Mouse (Mus musculus) heart, embryonic 16.5 days (tissue): ENCODE results near the gene Capn3. TPM values are rescaled to one million over a fixed set of nuclear protein-coding genes. Genes with fewer than 3 reads are reported as not detected.
A peak's percentile ranks its signal among the peaks of the same experiment; 100 is the strongest.

ENCODE experiments used
- ATAC-seq: fragments of 200-750 bp; cut with Nextera tagmentation; replicated peaks from 2 replicates; pipeline ENCODE4 v1.8.0; 2017; ENCODE audit warnings: moderate number of reproducible peaks; ENCODE audit not compliant: insufficient read depth, low FRiP score; ENCODE audit errors: extremely low read depth
- H3K27ac ChIP-seq: fragments of 300-500 bp; sonication (generic); 2 replicates; pipeline ENCODE4 v1.5.1; 2014; ENCODE audit warnings: mild to moderate bottlenecking, low read length, control low read depth, moderate library complexity
- H3K27me3 ChIP-seq: fragments of 300-500 bp; sonication (generic); 2 replicates; pipeline ENCODE4 v1.6.1; 2014; ENCODE audit warnings: low read length, mixed read lengths; ENCODE audit not compliant: control insufficient read depth, insufficient read depth
- H3K36me3 ChIP-seq: fragments of 300-500 bp; sonication (generic); 2 replicates; pipeline ENCODE4 v1.6.1; 2014; ENCODE audit not compliant: control insufficient read depth, insufficient read depth
- H3K4me1 ChIP-seq: fragments of 300-500 bp; sonication (generic); 2 replicates; pipeline ENCODE4 v1.6.1; 2014; ENCODE audit warnings: low read length, mixed read lengths; ENCODE audit not compliant: control insufficient read depth, insufficient read depth
- H3K4me2 ChIP-seq: fragments of 300-500 bp; sonication (generic); 2 replicates; pipeline ENCODE4 v1.6.1; 2014; ENCODE audit warnings: low read depth, mild to moderate bottlenecking, control low read depth, low read length
- H3K4me3 ChIP-seq: fragments of 300-500 bp; sonication (generic); 2 replicates; pipeline ENCODE4 v1.5.1; 2014; ENCODE audit warnings: mild to moderate bottlenecking, control low read depth, low read length
- H3K9ac ChIP-seq: fragments of 300-500 bp; sonication (generic); 2 replicates; pipeline ENCODE4 v1.6.1; 2014; ENCODE audit warnings: low read length, control low read depth
- H3K9me3 ChIP-seq: fragments of 300-500 bp; sonication (generic); replicated peaks from 2 replicates; pipeline ENCODE4 v1.6.1; 2016; ENCODE audit warnings: low read length; ENCODE audit not compliant: control insufficient read depth
- WGBS: fragments of 180-500 bp; shearing (Covaris S2); extraction: QIAGEN DNeasy Blood & Tissue Kit; methylation state at CpG from one replicate; pipeline ENCODE4 v1.1.7; 2014; 5-methylcytosine and 5-hydroxymethylcytosine counted together
- polyA plus RNA-seq: library from polyadenylated mRNA; unstranded; fragments of >200 nt; fragmentation: Nextera tagmentation; extraction: Ambion mirVana; gene quantifications from 2 replicates; pipeline ENCODE4 v1.2.1, GENCODE M21; 2015

Gene Capn3
- polyA plus RNA-seq, 1 experiment from 2014 or later: 5.8 TPM

DNA sequence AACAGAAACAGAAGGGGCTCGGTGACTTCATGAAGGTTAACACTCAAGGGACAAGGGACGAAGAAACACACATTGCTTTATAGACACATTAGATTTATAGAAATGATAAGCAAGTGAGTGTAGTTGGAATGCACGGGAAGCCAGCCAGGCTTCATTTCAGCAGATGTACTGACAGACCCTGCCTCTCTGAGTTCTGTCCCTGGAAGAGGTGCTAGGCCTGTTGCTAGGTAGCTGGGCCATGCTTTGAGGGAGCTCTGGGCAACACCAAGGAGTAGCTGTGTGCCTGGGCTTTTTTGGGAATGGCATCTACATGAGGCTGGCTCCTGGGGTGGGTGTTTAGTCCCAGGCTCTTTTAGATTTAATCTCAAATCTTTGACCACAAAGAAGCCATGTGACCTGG lies 40.7 kb downstream of the Capn3 start:
- Histone ChIP-seq H3K4me1 (peaks cover 22% of the 10 kb centered on the region), H3K27ac (no peak overlapping the region), H3K4me2 (no peak overlapping the region), H3K36me3 (no peaks in the 10 kb centered on the region), H3K9ac (no peak overlapping the region), H3K9me3 (no peaks in the 10 kb centered on the region), H3K4me3 (no peak overlapping the region), H3K27me3 (no peaks in the 10 kb centered on the region)
- no peak for ATAC-seq
- 48% methylated on average over 3 of the region's 3 CpGs for WGBS

DNA sequence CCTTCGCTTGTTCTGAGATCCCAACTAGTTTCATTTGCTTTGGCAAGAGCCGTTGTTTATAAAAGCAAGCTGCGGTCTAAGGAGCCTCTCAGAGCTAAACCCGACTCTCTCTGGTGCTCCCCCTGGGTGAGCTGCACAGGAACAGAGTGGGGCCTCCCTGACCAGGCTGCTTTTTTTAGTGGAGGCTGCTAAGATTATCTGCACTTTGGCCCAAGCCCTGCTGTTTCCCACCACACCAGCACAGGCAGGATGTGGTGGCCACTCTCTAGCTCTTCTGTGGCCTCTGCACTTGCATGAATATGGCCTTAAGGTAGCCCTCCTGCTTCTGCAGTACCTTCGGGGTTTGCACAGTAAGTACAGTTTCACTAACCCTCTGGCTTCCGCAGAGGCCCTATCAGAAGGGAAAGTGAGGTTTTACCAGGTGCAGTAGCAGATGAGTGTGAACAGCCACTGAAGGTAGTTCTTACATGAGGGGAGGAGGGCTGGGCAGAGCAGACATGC lies 44.2 kb downstream of the Capn3 start:
- H3K36me3 ChIP-seq: peaks cover 7% of the 10 kb centered on the region; the same call in 1 of the 2 replicates
- ATAC-seq: peak; percentile 63
- peaks cover 33% of the 10 kb centered on the region for H3K4me1 ChIP-seq
- peak overlapping the region; percentile 44 for H3K4me2 ChIP-seq
- H3K9me3 ChIP-seq: no peaks in the 10 kb centered on the region
- H3K4me3 ChIP-seq: no peak overlapping the region
- WGBS: 28% methylated on average over 6 of the region's 6 CpGs
- peak overlapping the region; percentile 71 for H3K9ac ChIP-seq
- peak overlapping the region; percentile 82 for H3K27ac ChIP-seq
- no peaks in the 10 kb centered on the region for H3K27me3 ChIP-seq

DNA sequence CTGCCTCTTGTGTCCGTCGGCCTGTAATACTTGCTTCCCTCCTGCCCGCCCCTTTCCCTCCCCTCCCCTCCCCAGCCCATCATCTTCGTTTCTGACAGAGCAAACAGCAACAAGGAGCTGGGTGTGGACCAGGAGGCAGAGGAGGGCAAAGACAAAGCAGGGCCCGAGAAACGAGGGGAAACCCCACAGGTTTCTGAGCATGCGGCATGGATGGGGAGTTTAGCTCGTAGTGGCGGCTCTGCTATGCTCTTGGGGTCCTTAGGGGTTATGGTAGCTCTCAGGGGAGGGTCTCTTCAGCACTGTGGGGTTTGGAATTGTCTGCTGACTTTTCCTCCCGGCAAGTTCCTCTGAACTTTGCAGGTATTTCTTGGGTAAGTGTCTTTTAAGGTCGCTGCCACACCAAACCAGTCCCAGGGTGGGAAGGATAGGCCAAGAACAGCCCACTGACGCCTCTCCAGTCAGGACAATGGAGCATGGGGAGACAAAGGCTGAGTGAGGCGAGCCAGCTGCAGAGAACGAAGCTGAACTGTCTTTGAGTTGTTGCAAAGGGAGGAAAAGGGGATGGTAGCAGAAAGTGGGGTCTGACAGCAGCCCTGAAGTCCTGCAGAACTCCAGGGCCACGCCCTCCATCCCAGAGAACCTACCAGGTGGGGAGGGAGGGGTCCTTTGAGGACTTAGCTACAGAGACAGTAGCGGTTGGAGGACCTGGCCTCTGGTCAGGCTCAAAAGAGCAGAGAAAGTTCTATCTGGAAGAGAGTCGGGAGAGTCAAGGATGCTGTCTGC lies 45.5 kb downstream of the Capn3 start:
- Histone ChIP-seq H3K4me1 (peaks cover 33% of the 10 kb centered on the region), H3K4me3 (no peak overlapping the region), H3K27ac (peak overlapping the region; percentile 82), H3K9me3 (peaks cover 5% of the 10 kb centered on the region; the same call in 1 of the 2 replicates), H3K4me2 (no peak overlapping the region; the same call in 1 of the 2 replicates), H3K9ac (peak overlapping the region; percentile 55), H3K27me3 (no peaks in the 10 kb centered on the region), H3K36me3 (peaks cover 19% of the 10 kb centered on the region)
- WGBS: 45% methylated on average over 17 of the region's 17 CpGs
- no peak for ATAC-seq

DNA sequence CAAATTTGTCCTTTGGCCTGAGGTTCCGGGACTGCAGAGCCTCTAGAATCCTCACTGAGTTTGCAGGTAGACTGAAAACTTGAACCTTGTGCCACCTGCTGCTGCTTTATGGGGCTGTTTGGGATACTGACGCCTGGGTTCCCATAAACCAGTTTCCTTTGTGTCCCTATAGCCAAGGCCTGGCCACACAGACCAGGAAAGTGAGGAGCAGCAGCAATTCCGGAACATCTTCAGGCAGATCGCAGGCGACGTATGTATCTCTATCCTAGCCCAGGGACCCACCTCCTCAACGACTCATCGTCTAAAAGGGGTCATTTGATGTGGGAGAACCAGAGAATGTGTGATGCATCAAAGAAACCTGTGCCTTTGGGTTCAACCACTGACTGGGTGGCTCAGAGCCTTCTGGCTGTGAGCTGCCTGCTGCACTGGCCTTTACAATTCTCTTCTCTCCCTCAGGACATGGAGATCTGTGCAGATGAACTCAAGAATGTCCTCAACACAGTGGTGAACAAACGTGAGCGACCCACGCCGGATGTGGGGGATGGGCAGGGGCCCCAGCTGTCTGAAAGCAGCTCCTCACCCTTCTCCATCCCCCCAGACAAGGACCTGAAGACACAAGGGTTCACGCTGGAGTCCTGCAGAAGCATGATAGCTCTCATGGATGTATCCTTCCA lies 46.2 kb downstream of the Capn3 start:
- H3K27me3 ChIP-seq: no peaks in the 10 kb centered on the region
- no peak for ATAC-seq
- peaks cover 5% of the 10 kb centered on the region; the same call in 1 of the 2 replicates for H3K9me3 ChIP-seq
- H3K4me2 ChIP-seq: peak overlapping the region; percentile 27; the same call in 1 of the 2 replicates
- H3K4me3 ChIP-seq: no peak overlapping the region
- peaks cover 32% of the 10 kb centered on the region for H3K4me1 ChIP-seq
- peaks cover 21% of the 10 kb centered on the region for H3K36me3 ChIP-seq
- WGBS: 57% methylated on average over 13 of the region's 13 CpGs
- H3K9ac ChIP-seq: no peak overlapping the region
- peak overlapping the region; percentile 60 for H3K27ac ChIP-seq

DNA sequence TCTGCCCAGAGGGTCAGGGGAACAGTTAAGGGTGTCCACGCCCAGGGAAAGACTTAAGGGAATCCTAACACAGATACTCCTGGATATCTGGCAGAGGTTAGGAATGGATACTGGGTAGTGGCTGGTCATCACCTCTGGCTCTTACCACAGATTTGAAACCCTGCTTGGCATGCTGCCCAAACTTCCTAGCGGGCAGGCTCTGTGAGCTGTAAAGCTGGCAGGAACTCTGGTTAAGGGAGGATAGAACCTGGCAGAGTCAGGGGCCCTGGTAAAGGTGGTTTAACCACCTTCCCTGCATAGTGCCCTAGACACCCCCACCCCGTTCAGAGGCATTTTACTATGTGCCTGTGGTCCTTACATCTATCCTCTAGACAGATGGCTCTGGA lies 46.8 kb downstream of the Capn3 start:
- no peak overlapping the region for H3K9ac ChIP-seq
- peaks cover 21% of the 10 kb centered on the region for H3K36me3 ChIP-seq
- 0 out of 2 replicates have a peak, but pooled peaks have one; percentile 34 for ATAC-seq
- peak overlapping the region; percentile 60; the same call in 1 of the 2 replicates for H3K27ac ChIP-seq
- peaks cover 28% of the 10 kb centered on the region for H3K4me1 ChIP-seq
- H3K4me3 ChIP-seq: no peak overlapping the region
- WGBS: 26% methylated on average over 3 of the region's 3 CpGs
- H3K4me2 ChIP-seq: peak overlapping the region; percentile 27; the same call in 1 of the 2 replicates
- no peaks in the 10 kb centered on the region for H3K27me3 ChIP-seq
- H3K9me3 ChIP-seq: peaks cover 5% of the 10 kb centered on the region; the same call in 1 of the 2 replicates

DNA sequence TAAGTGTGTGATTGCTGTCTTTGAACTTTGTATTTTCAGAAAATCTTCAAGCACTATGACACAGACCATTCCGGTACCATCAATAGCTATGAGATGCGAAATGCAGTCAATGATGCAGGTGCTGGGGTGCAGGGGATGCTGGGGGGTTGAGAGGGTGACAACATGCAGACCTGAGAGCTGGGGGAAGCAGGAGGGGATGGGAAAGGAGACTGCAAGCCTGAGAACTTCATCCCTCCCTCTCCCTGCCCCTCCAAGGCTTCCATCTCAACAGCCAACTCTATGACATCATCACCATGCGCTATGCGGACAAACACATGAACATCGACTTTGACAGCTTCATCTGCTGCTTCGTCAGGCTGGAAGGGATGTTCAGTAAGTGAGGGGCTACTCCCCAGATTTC lies 47.3 kb downstream of the Capn3 start:
- Histone ChIP-seq H3K4me2 (no peak overlapping the region), H3K36me3 (peaks cover 21% of the 10 kb centered on the region), H3K4me1 (peaks cover 28% of the 10 kb centered on the region), H3K27me3 (no peaks in the 10 kb centered on the region), H3K9me3 (peaks cover 5% of the 10 kb centered on the region; the same call in 1 of the 2 replicates), H3K27ac (no peak overlapping the region), H3K4me3 (no peak overlapping the region), H3K9ac (no peak overlapping the region)
- WGBS: 79% methylated on average over 6 of the region's 6 CpGs
- no peak for ATAC-seq

DNA sequence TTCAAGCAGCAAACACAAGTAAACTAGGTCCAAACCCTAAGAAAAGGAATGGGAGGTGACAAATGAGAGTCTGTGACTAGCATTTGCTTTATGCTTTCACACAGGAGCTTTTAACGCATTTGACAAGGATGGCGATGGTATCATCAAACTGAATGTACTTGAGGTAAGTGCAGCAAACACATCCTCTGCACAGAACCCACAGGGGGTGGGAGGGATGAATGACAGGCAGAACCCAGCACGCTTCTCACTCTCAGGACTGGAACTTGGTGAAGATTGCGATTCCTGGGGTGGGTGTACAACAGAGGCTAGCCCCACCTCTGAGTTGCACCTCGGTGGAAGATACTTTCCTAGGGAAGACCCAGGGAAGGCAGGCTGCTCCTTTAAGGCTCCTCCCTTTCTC lies 48.2 kb downstream of the Capn3 start:
- ATAC-seq: no peak
- no peak overlapping the region for H3K4me3 ChIP-seq
- H3K4me1 ChIP-seq: peaks cover 28% of the 10 kb centered on the region
- peaks cover 5% of the 10 kb centered on the region; the same call in 1 of the 2 replicates for H3K9me3 ChIP-seq
- H3K9ac ChIP-seq: no peak overlapping the region
- WGBS: 75% methylated on average over 5 of the region's 5 CpGs
- no peak overlapping the region for H3K4me2 ChIP-seq
- no peak overlapping the region for H3K27ac ChIP-seq
- H3K36me3 ChIP-seq: peaks cover 24% of the 10 kb centered on the region
- H3K27me3 ChIP-seq: no peaks in the 10 kb centered on the region

DNA sequence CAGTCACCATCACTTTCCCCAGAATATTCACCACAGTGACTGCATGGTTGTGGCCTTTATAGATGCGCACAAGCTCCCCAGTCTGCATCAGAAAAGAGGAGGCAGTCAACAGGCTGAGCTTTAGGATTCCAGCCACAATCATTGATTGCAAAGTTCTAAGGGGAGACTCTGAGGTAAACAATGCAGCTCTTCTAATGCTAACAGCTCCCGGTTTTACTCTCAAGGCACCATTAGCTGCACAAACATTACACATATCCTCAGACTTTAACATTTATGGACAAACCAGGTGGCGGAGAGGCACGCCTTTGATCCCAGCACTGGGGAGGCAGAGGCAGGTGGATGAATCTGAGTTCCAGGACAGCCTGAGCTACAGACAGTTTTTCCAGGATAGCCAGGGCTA lies 58.4 kb downstream of the Capn3 start:
- 93% methylated on average over 4 of the region's 4 CpGs for WGBS

More for the DNA sequence above, 58.4 kb downstream of the Capn3 start:
- Histone ChIP-seq H3K27ac (no peak overlapping the region), H3K36me3 (peaks cover 59% of the 10 kb centered on the region), H3K9me3 (no peaks in the 10 kb centered on the region), H3K4me3 (no peak overlapping the region), H3K4me1 (no peaks in the 10 kb centered on the region), H3K27me3 (no peaks in the 10 kb centered on the region), H3K4me2 (no peak overlapping the region), H3K9ac (no peak overlapping the region)
- ATAC-seq: no peak
